Mouse (Mus musculus) spleen, postnatal 10 days (tissue): ENCODE results near the gene Wdr76.
"Not testable (repeated sequence)": the region's sequence is repeated elsewhere in the genome, so short reads cannot be mapped to it uniquely, and the experiment has no call there.

Source experiments
- DNase-seq, 2 experiments: peaks; one replicate each; pipeline ENCODE4 v3.0.0; 2021 to 2022; ENCODE audit warnings: low spot score in 2 of 2

Gene Wdr76

DNA sequence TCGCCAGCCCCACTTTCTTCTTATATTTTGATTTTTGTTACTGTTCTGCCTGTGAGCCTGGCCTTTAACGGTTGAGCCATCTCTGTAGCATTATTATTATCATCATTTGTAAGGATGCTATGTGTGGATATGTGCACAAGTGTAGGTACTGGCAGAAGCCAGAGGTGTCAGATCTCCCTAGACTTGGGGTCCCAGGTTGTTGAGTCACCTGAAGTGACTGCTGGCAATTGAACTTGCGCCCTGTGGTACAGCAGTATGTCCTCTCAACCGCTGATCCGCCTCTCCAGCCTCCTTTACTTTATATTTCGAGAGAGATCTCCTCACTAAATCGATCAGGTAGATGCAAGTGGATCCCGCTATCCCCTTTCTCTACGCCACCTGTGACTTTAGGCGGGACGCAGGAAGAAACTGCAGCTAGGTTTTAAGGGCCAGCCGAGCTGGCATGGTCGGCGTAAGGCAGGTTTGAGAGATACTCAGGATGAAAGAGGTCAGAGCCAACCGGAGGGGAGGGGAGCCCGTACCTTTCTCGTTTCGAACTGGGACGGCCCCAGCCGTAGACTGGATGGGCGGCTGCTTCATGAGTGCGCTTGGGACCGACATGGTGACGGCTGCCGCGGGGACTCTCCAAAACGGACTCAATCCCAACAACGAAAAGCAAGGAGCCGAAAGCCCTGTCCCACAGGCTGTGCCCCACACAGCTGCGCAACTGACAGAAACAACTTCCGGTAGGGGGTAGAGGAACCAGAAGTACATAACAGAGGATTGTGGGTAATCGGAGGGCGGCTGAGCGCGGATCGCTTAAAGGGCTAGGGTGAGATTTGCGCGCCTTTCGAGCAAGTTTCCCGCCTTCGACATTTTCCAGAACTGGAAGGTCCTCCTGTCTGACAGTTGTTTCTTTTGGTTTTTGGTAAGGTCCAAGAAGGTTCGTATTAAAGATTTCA, at the start of gene Wdr76, which contains the start of gene Mfap1a:
Wdr76 (plus strand) TSS at position 782 of the 941 bp plus-strand sequence.
Mfap1a (minus strand) TSS at position 724 of the 941 bp plus-strand sequence.
- DNase-seq: peak; percentile 81 to 88

DNA sequence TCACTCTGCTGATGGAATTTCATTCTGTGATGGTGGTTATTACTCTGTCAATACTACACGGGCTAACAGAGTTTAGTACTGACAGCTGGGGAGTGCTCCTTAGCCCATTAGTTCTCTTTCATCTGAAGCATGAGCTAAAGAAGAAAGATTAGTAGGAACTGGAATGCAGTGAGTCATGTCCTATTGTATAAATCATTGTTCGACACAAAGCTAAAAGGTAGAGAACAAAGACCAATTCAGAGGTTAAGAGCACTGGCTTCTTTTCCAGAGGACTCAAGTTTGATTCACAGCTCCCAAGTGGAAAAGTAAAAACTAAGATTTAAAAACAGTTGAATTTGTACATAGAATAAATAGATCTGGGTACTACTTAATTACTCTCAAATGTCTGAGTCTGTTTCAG, 46.5 kb upstream of the Wdr76 start:
- no peak for DNase-seq

DNA sequence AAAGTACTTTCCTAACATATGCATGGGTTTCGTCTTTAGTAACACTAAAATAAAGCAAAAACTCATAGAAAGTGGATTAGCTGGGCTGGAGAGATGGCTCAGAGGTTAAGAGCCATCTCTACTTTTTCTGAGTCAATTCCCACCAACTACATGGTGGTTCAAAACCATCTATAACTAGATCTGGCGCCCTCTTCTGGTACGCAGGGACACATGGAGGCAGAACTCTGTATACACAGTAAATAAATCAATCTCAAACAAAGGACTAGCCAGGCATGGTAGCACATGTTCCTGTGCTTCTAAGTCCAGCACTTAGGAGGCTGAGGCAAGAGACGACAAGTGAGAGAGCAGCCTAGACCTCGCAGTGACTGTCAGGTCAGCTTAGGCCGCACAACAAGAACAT, 37.5 kb upstream of the Wdr76 start:
- not testable (repeated sequence) for DNase-seq

GRCm38 (mm10) chr2:121472783-121473182, 33.7 kb upstream of the Wdr76 start:
- not testable (repeated sequence) for DNase-seq

DNA sequence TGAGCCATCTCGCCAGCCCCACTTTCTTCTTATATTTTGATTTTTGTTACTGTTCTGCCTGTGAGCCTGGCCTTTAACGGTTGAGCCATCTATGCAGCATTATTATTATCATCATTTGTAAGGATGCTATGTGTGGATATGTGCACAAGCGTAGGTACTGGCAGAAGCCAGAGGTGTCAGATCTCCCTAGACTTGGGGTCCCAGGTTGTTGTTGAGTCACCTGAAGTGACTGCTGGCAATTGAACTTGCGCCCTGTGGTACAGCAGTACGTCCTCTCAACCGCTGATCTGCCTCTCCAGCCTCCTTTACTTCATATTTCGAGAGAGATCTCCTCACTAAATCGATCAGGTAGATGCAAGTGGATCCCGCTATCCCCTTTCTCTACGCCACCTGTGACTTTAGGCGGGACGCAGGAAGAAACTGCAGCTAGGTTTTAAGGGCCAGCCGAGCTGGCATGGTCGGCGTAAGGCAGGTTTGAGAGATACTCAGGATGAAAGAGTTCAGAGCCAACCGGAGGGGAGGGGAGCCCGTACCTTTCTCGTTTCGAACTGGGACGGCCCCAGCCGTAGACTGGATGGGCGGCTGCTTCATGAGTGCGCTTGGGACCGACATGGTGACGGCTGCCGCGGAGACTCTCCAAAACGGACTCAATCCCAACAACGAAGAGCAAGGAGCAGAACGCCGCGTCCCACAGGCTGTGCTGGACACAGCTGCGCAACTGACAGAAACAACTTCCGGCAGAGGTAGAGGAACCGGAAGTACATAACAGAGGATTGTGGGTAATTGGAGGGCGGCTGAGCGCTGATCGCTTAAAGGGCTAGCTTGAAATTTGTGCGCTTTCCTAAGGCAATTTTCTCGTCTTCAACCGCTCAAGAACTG, 33.0 kb upstream of the Wdr76 start, which contains the start of gene Mfap1b:
Mfap1b (minus strand) TSS at position 767 of the 879 bp plus-strand sequence.
- peak; percentile 63 to 82 for DNase-seq

GRCm38 (mm10) chr2:121474180-121474535, 32.4 kb upstream of the Wdr76 start:
- DNase-seq: peak in 1 of 2 experiments; percentile 40

DNA sequence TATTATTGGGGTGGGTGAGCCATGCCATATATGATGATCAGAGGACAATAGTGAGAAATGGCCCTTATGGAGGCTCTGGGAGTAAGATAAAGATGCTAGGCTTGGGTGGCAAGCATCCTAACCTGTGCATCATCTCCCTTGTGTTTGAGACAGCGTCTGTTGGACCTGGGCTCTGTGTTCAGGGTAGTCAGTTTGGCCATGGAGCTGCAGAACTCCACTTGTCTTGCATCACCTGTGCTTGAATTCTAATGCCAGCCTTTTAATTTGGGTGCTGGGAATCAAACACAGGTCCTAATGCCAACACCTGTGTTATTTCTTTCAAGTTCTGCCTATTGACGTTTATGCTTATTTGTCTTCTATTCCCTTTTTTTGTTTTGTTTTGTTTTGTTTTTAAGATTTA, 31.2 kb upstream of the Wdr76 start:
- not testable (repeated sequence) for DNase-seq

DNA sequence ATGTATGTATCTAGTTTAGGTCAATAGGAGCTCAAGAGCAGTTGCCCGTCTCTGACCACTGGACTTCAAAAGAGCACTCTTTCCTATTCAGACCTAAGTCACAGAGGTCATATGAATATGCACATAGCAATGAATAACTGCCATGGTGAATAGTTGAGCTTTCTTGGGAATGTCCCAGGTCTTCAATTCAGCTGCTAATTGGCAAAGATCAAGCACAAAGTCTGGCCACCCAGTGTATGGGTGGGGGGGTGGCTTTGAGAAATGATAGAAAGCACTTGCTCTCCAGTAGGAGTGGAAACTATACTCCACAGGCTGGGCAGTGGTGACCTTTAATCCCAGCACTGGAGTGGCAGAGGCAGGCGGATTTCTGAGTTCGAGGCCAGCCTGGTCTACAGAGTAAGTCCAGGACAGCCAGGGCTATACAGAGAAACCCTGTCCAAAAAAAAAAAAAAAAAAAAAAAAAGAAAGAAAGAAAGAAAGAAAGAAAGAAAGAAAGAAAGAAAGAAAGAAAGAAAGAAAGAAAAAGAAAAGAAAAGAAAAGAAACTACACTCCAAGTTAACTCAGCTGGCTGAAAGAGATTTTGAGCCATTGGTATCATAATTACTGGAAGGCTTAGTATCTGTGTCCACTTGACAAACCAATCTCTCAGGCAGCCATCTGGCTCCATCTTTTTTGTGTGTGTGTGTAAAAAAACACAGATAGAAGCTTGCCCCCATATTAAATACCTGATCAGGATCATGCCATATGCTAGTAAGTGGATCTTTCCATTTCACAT, 28.8 kb upstream of the Wdr76 start:
- DNase-seq: no peak

DNA sequence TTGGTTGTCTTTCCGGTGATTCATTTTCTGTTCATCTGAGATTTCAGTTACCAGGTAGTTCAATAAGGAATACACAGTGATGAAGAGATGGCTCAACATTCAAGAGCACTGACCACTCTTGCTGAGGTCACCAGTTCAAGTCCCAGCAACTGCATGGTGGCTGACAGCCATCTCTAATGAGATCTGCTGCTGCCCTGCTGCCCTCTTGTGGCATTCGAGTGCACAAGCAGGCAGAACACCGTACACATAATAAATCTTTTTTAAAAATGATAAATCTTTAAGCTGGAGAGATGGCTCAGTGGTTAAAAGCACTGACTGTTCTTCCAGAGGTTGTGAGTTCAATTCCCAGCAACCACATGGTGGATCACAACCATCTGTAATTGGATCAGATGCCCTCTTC, 26.0 kb upstream of the Wdr76 start:
- DNase-seq: peak in 1 of 2 experiments; percentile 64

- DNase-seq: not testable (repeated sequence)
These were observed 25.6 kb upstream of the Wdr76 start for GRCm38 (mm10) chr2:121480916-121481315.

GRCm38 (mm10) chr2:121483576-121483975, 22.9 kb upstream of the Wdr76 start:
- no peak for DNase-seq

DNA sequence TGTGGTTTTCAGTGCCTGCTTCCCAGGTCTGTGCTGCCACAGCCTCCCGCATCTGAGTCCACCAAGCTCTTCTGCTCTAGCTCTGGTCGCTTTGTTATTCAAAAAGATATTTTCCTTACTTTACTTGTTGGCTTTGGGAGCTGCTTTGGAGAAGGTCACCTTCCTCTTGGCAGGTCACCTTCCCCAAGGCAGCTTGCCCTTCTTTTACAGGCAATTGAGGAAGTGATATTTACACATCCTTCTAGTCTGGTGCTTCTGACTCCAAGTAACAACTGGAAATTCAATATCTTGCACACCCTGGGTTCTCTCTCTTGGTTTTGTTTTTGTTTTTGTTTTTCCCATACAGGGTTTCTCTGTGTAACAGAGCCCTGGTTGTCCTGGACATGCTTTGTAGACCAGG, 22.1 kb upstream of the Wdr76 start:
- DNase-seq: not testable (repeated sequence)

- DNase-seq: not testable (repeated sequence)
These were observed 5.0 kb upstream of the Wdr76 start for GRCm38 (mm10) chr2:121501550-121501949.

DNA sequence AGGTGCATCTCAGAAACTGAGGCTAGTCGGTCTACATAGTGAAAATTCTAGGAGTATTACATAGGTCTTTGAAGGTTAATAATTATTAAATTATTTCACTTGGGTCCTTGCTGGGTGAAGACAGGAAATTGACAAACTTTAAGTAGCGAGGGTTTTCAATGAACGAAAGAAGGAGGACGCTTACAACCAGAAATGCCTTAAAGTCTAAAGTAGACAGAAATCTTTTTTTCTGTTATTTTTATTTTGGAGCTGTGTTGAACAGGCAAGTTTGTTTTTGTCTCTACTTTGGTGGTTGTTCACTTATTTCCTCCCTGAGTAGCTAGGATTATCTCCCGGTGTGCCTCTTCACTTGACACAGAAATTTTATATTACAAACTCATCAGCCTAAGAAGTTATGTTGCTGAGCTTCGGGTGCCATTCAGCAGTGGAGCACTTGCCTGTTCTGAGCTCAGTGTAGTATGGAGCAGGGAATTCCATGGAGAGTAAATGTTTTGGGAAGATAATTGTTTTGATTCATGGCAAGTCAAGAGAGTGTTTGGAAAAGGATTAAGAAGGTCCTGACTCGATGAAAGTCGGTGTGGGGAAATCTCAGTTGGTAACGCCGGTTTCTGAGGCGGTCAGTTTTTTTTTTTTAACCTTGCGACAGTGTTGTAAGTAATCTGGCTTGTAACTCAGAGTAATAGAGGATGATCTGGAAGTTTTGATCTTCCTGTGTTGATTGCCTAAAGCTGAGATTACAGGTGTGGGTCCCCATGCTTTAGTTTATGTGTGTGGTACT, 839 bp downstream of the Wdr76 start:
- DNase-seq: no peak

DNA sequence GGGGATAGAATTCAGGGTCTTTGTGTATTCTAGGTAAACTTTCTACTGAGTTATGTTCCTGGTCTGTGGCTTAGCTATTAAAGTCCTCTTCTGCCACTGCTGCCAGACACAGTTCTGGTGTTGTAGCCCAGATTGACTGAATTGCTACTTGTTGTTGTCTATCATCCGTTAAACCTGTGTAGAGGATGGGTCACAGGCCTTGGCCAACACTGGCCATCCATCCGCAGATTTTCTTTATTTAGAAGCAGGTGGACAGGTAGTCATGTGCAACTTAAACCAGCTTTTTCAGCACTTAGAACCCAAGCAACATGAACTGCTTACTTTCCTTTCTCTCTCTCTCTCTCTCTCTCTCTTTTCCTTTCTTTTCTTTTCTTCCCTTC, 1.4 kb downstream of the Wdr76 start:
- DNase-seq: no peak

GRCm38 (mm10) chr2:121509584-121509983, 3.1 kb downstream of the Wdr76 start:
- peak; percentile 34 to 75 for DNase-seq

DNA sequence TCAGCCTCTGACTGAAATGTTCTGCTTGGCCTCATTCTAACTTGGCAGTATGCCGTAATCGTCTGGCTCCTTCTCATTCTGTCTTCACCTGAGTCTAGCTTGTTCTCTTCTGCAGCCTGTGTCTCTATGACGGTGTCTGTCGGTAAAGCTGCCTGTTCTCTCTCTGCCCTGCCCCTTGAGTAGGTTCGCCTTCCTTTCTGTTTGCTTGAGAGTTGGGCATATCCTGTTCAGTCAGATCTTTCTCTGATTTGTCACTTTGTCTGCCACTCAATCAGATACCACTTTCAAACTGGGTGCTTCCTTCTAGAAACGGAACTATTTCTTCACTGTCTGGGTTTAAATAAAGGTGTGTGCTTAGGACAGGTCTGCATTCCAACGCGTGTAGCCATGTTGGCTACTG, 4.9 kb downstream of the Wdr76 start:
- no peak for DNase-seq

GRCm38 (mm10) chr2:121512991-121513765, 6.7 kb downstream of the Wdr76 start:
- DNase-seq: not testable (repeated sequence)

DNA sequence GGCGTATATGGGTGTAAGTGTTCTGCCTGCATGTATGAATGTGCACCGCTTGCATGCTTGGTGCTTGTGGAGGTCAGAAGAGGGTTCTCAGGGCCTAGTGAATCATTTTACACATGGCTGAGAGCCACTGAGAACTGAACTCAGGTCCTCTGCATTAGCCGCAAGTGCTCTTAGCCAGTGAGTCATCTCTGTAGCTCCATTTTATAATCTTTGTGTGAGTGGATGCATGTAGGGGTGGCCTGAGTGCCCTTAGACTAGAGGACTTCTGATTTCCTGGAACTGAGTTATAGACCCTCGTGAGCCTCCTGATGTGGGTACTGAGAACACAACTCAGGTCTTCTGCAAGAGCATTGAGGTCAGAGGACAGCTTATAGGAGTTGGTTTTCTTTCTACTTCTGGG, 7.7 kb downstream of the Wdr76 start:
- DNase-seq: no peak

GRCm38 (mm10) chr2:121518106-121518505, 11.6 kb downstream of the Wdr76 start:
- DNase-seq: no peak
